27 mouse cellular contexts compared by ENCODE assay signal in the genomic region with DNA sequence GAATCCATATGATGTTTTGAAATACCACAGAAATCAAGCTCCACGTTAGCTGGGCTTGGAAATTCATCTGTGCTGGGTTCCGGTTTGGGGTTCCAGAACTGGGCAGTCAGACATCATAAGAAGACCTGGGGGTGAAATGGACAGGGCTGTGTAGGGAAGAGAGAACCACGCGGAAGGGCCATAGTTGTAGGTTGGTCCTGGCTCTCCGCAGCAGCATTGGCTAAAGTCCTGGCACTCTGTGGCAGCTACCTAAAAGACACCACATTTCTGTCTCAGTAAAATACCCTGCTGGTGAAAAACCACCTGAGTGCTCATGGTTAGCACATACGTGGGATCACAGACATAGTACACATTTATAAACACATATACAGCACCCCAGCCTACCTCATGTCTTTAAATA. TPM values are rescaled to one million over a fixed set of nuclear protein-coding genes. Genes with fewer than 3 reads are reported as not detected.
DNase-seq lines count a peak whose midpoint lies in the region; ATAC-seq lines count a peak whose summit lies in the region.
"Had no signal": no experiment of that assay in that cellular context is flagged by ENCODE, and none has a peak within 500 bp of the region (broad histone marks: within the 10 kb centered on the region; RNA-seq: fewer than 3 reads in every experiment).

No protein-coding gene starts in this region.

- WGBS in forebrain, embryonic 16.5 days = 49% methylated on average over 6 of the region's 6 CpGs
- WGBS in forebrain, embryonic 10.5 days = 90% methylated on average over 6 of the region's 6 CpGs
- 88% methylated on average over 6 of the region's 6 CpGs for WGBS in heart, embryonic 10.5 days
- 76% methylated on average over 6 of the region's 6 CpGs for WGBS in heart, embryonic 13.5 days
- WGBS in stomach, embryonic 14.5 days = 82% methylated on average over 6 of the region's 6 CpGs

- H3K36me3 ChIP-seq in forebrain, embryonic 16.5 days (ENCODE audit: control insufficient read depth, insufficient read depth) = no peaks in the 10 kb centered on the region
- no peaks in the 10 kb centered on the region for H3K36me3 ChIP-seq in forebrain, embryonic 10.5 days (replicated peaks)
- H3K36me3 ChIP-seq in heart, embryonic 10.5 days = no peaks in the 10 kb centered on the region
- H3K36me3 ChIP-seq in heart, embryonic 13.5 days = no peaks in the 10 kb centered on the region
- no peaks in the 10 kb centered on the region for H3K36me3 ChIP-seq in stomach, embryonic 14.5 days (ENCODE audit: control insufficient read depth, insufficient read depth, low read length)
- H3K36me3 ChIP-seq: embryonic facial prominence, embryonic 13.5 days; lung, embryonic 15.5 days; midbrain, embryonic 10.5 days; neural tube, embryonic 13.5 days had no signal

- no peak overlapping the region for H3K9ac ChIP-seq in forebrain, embryonic 16.5 days (replicated peaks; ENCODE audit: low read depth, low read length)
- 0 out of 2 replicates have a peak overlapping the region, but pooled peaks have one; percentile 28 for H3K9ac ChIP-seq in heart, embryonic 13.5 days
- H3K9ac ChIP-seq in stomach, embryonic 14.5 days (replicated peaks; ENCODE audit: low read depth, low read length) = no peak overlapping the region
- H3K9ac ChIP-seq: embryonic facial prominence, embryonic 13.5 days; liver, embryonic 14.5 days; lung, embryonic 15.5 days; neural tube, embryonic 13.5 days had no signal

- H3K4me2 ChIP-seq in forebrain, embryonic 16.5 days (ENCODE audit: low read length) = no peak overlapping the region
- H3K4me2 ChIP-seq in heart, embryonic 13.5 days = peak overlapping the region; percentile 37
- no peak overlapping the region for H3K4me2 ChIP-seq in stomach, embryonic 14.5 days (replicated peaks; ENCODE audit: low read depth, low read length)
- H3K4me2 ChIP-seq: embryonic facial prominence, embryonic 13.5 days; lung, embryonic 15.5 days; neural tube, embryonic 13.5 days had no signal

- ATAC-seq in forebrain, embryonic 16.5 days = peak; percentile 57
- no peak for ATAC-seq in heart, embryonic 13.5 days (ENCODE audit: extremely low read depth, insufficient number of reproducible peaks, low FRiP score, low TSS enrichment)
- no peak for ATAC-seq in stomach, embryonic 14.5 days (ENCODE audit: insufficient number of reproducible peaks, insufficient read depth, low FRiP score, low read depth)
- no peak for ATAC-seq in erythroid progenitor cell, adult 5-6 weeks (replicated peaks; ENCODE audit: low FRiP score, poor library complexity, severe bottlenecking)
- ATAC-seq: hindbrain, embryonic 16.5 days had no signal

- H3K4me3 ChIP-seq in forebrain, embryonic 16.5 days (replicated peaks; ENCODE audit: low read length) = no peak overlapping the region
- no peak overlapping the region for H3K4me3 ChIP-seq in forebrain, embryonic 10.5 days
- H3K4me3 ChIP-seq in heart, embryonic 10.5 days = no peak overlapping the region
- H3K4me3 ChIP-seq in heart, embryonic 13.5 days = no peak overlapping the region
- no peak overlapping the region for H3K4me3 ChIP-seq in stomach, embryonic 14.5 days (ENCODE audit: low read depth, low read length)
- H3K4me3 ChIP-seq: embryonic facial prominence, embryonic 13.5 days; lung, embryonic 15.5 days; midbrain, embryonic 10.5 days; neural tube, embryonic 13.5 days had no signal

- H3K27me3 ChIP-seq in forebrain, embryonic 16.5 days (replicated peaks; ENCODE audit: control insufficient read depth, insufficient read depth, low read length) = no peaks in the 10 kb centered on the region
- no peaks in the 10 kb centered on the region for H3K27me3 ChIP-seq in forebrain, embryonic 10.5 days (ENCODE audit: poor library complexity, severe bottlenecking)
- no peaks in the 10 kb centered on the region for H3K27me3 ChIP-seq in heart, embryonic 10.5 days (ENCODE audit: insufficient read depth, poor library complexity, severe bottlenecking)
- H3K27me3 ChIP-seq in heart, embryonic 13.5 days (replicated peaks) = no peaks in the 10 kb centered on the region
- H3K27me3 ChIP-seq in stomach, embryonic 14.5 days (ENCODE audit: control insufficient read depth, insufficient read depth, low read length) = no peaks in the 10 kb centered on the region
- H3K27me3 ChIP-seq: embryonic facial prominence, embryonic 13.5 days; lung, embryonic 15.5 days; neural tube, embryonic 13.5 days had no signal

- DNase-seq in forebrain, embryonic 10.5 days (ENCODE audit: extremely low spot score, low spot score) = no peak
- peak; percentile 58 for DNase-seq in heart, embryonic 10.5 days (ENCODE audit: low spot score)
- DNase-seq in embryo, embryonic 11 days = no peak
- DNase-seq: B cell, adult 2 months; cerebellum, adult 8-10 months; kidney, adult 11 months; thymus, adult 2 months had no signal

- no peaks in the 10 kb centered on the region for H3K9me3 ChIP-seq in forebrain, embryonic 16.5 days (ENCODE audit: control insufficient read depth, low read length)
- no peaks in the 10 kb centered on the region for H3K9me3 ChIP-seq in forebrain, embryonic 10.5 days
- no peaks in the 10 kb centered on the region for H3K9me3 ChIP-seq in heart, embryonic 10.5 days
- H3K9me3 ChIP-seq in heart, embryonic 13.5 days = no peaks in the 10 kb centered on the region
- H3K9me3 ChIP-seq in stomach, embryonic 14.5 days (ENCODE audit: control insufficient read depth, low read depth, low read length) = no peaks in the 10 kb centered on the region
- H3K9me3 ChIP-seq: embryonic facial prominence, embryonic 13.5 days; lung, embryonic 15.5 days; midbrain, embryonic 10.5 days; neural tube, embryonic 13.5 days had no signal

- peaks cover 15% of the 10 kb centered on the region for H3K4me1 ChIP-seq in forebrain, embryonic 16.5 days (replicated peaks; ENCODE audit: control insufficient read depth, insufficient read depth, low read length)
- peaks cover 4% of the 10 kb centered on the region; the same call in 1 of the 2 replicates for H3K4me1 ChIP-seq in forebrain, embryonic 10.5 days
- H3K4me1 ChIP-seq in heart, embryonic 10.5 days = peaks cover 15% of the 10 kb centered on the region
- H3K4me1 ChIP-seq in heart, embryonic 13.5 days = peaks cover 26% of the 10 kb centered on the region
- 0 out of 2 replicates have a peak, but pooled peaks cover 3% of the 10 kb centered on the region for H3K4me1 ChIP-seq in stomach, embryonic 14.5 days (ENCODE audit: control insufficient read depth, insufficient read depth, low read length)
- H3K4me1 ChIP-seq: embryonic facial prominence, embryonic 13.5 days; lung, embryonic 15.5 days; midbrain, embryonic 10.5 days had no signal

- no peak overlapping the region for H3K27ac ChIP-seq in forebrain, embryonic 16.5 days (ENCODE audit: low read length)
- no peak overlapping the region for H3K27ac ChIP-seq in forebrain, embryonic 10.5 days
- peak overlapping the region; percentile 81 for H3K27ac ChIP-seq in heart, embryonic 10.5 days
- peak overlapping the region; percentile 85 for H3K27ac ChIP-seq in heart, embryonic 13.5 days (replicated peaks)
- H3K27ac ChIP-seq in stomach, embryonic 14.5 days (ENCODE audit: low read length) = peak overlapping the region; percentile 61; the same call in 1 of the 2 replicates
- H3K27ac ChIP-seq: embryonic facial prominence, embryonic 13.5 days; liver, embryonic 14.5 days; lung, embryonic 15.5 days; macrophage; midbrain, embryonic 10.5 days; neural tube, embryonic 13.5 days had no signal

RNA-seq across cellular contexts. Expression of a gene that starts 0.3 kb away (rescaled TPM):
- polyA plus RNA-seq in forebrain, embryonic 16.5 days (2015; fragmentation: Nextera tagmentation; extraction: Ambion mirVana) = not detected in 2 replicates
- polyA plus RNA-seq in forebrain, embryonic 10.5 days (2016; fragmentation: Nextera tagmentation; extraction: Ambion mirVana) = not detected in 2 replicates
- polyA plus RNA-seq in heart, embryonic 10.5 days (2016; fragmentation: Nextera tagmentation; extraction: Ambion mirVana) = 0.63 and 1.2 TPM in 2 replicates
- 1.9 and 2.5 TPM in 2 replicates for polyA plus RNA-seq in heart, embryonic 13.5 days (2015; fragmentation: Nextera tagmentation; extraction: Ambion mirVana)
- not detected in 2 replicates for polyA plus RNA-seq in stomach, embryonic 14.5 days (2014; fragmentation: Nextera tagmentation; extraction: Ambion mirVana)
- not detected in 2 replicates for total RNA-seq in erythroid progenitor cell, adult 5-6 weeks (2015; ENCODE audit: low replicate concordance)
- total RNA-seq in erythroid progenitor cell, adult 5-6 weeks (2017; ENCODE audit: low replicate concordance) = not detected in 2 replicates
- total RNA-seq: adrenal gland, postnatal 36 days; hematopoietic stem cell, adult 5-6 weeks; layer of hippocampus, adult 18-20 months; layer of hippocampus, postnatal 25 days; left cerebral cortex, postnatal 14 days had no signal
- polyA plus RNA-seq: embryonic facial prominence, embryonic 13.5 days; gonadal fat pad, adult 2 months; hindbrain, embryonic 16.5 days; kidney, embryonic 16.5 days; limb, embryonic 14.5 days; liver, embryonic 14.5 days; lung, embryonic 15.5 days; macrophage; midbrain, embryonic 10.5 days; neural tube, embryonic 13.5 days; small intestine, adult 2 months; thymus, adult 2 months had no signal

Comparison
In these comparisons a context has a peak if more than half of its experiments do, and no peak if none do; other contexts are left out.
1. H3K27ac ChIP-seq: peak in heart, embryonic 10.5 days (single experiment), heart, embryonic 13.5 days (single experiment) and stomach, embryonic 14.5 days (single experiment); none in forebrain, embryonic 16.5 days (single experiment) and forebrain, embryonic 10.5 days (single experiment).